Mouse (Mus musculus): ENCODE data around the gene Nat8.
"Not testable (repeated sequence)": the region's sequence is repeated elsewhere in the genome, so short reads cannot be mapped to it uniquely, and the experiment has no call there.

DNA sequence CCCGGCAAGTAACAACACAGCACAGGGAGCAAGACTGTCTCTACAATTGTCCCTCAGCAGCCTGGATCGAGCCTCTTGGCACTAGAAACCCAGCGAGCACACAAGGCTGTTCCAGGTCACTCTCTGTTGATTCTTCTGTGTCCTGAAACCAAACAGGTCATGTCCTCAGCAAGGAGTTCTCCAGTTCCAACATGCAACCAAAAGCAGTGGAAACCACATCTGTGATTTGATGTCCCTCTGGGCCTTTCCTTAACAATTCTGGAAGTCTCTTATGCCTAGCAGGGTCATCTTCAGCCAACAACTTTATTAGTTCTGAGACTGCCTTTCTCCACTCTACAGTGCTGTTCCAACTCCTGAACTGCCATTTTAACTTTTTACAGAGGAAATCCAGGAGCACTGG is 34.3 kb upstream of the Nat8 start:
- TF ChIP-seq POLR2A (IDR thresholded peaks at IDR 0.05; ENCODE audit: low read depth, low read length); CTCF (conservative IDR thresholded peaks at IDR 0.05; ENCODE audit: insufficient read depth, insufficient read length, low read depth, low read length): not testable (repeated sequence)
